Mouse (Mus musculus): ENCODE measurements around the gene Zfp646. TPM values are rescaled to one million over a fixed set of nuclear protein-coding genes. Genes with fewer than 3 reads are reported as not detected.

Gene Zfp646
- total and polyA plus RNA-seq, 3 experiments: 10.6 to 25.3 (median 18.8) TPM

DNA sequence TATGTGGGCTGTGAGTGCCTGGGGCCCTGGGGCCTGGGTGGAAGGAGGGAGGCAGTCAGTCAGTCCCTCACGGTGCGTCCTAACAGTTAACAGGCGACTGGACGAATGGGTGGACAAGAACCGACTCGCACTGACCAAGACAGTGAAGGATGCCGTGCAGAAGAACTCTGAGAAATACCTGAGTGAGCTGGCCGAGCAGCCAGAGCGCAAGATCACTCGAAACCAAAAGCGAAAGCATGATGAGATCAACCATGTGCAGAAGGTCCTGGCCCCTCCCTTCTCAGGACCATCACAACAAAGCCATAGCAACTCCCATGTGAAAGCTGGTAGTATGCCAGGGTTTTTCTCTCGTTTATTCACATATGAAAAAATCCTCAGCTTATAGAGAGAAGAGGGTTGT lies 39.3 kb downstream of the Zfp646 start (continued):
- no peak for TF ChIP-seq MEF2A (IDR thresholded peaks at IDR 0.05; ENCODE audit: borderline replicate concordance, low read depth, low read length)
- no peak for TF ChIP-seq ELF1 (IDR thresholded peaks at IDR 0.05; ENCODE audit: low read depth, low read length)
- TF ChIP-seq NRF1 (IDR thresholded peaks at IDR 0.05; ENCODE audit: low read depth, low read length): peak; percentile 45; the same call in 1 of the 2 replicates
- TF ChIP-seq ZKSCAN1 (IDR thresholded peaks at IDR 0.05; ENCODE audit: borderline replicate concordance, low read depth, low read length): no peak
- TF ChIP-seq ZNF384 (IDR thresholded peaks at IDR 0.05; ENCODE audit: low read depth, low read length): no peak; the same call in 1 of the 2 replicates
- TF ChIP-seq MAFK (IDR thresholded peaks at IDR 0.05; ENCODE audit: insufficient replicate concordance, low read length): no peak
- TF ChIP-seq KAT2A (IDR thresholded peaks at IDR 0.05; ENCODE audit: insufficient replicate concordance, low read length): 0 out of 2 replicates have a peak, but pooled peaks have one; percentile 7
- no peak for TF ChIP-seq RCOR1 (conservative IDR thresholded peaks at IDR 0.05; ENCODE audit: low read depth, low read length)
- TF ChIP-seq USF2 (conservative IDR thresholded peaks at IDR 0.05; ENCODE audit: low read depth, low read length): no peak
- peak; percentile 1; the same call in 1 of the 2 replicates for TF ChIP-seq EP300 (IDR thresholded peaks at IDR 0.05; ENCODE audit: low read length)
- no peak for TF ChIP-seq RAD21 (IDR thresholded peaks at IDR 0.05; ENCODE audit: low read depth, low read length)
- TF ChIP-seq POLR2A (IDR thresholded peaks at IDR 0.05; ENCODE audit: low read depth, low read length): peak; percentile 63
- peak; percentile 88 for TF ChIP-seq ETS1 (conservative IDR thresholded peaks at IDR 0.05; ENCODE audit: low read depth, low read length)
- TF ChIP-seq E2F4 (IDR thresholded peaks at IDR 0.05; ENCODE audit: insufficient replicate concordance, low read depth, low read length): no peak
- TF ChIP-seq CHD1 (IDR thresholded peaks at IDR 0.05; ENCODE audit: low read depth, low read length): no peak
- TF ChIP-seq USF1 (IDR thresholded peaks at IDR 0.05; ENCODE audit: low read depth, low read length): no peak

GRCm38 (mm10) chr7:127918203-127918602 lies 42.2 kb downstream of the Zfp646 start:
- no peak overlapping the region for H3K27ac ChIP-seq (ENCODE audit: insufficient read depth, low read depth)
- H3K4me1 ChIP-seq (ENCODE audit: control insufficient read depth in 1 of 2, insufficient read depth in 2 of 2): peaks cover 8 to 43% of the 10 kb centered on the region in 2 experiments
- H3K36me3 ChIP-seq (replicated peaks in 1 of 2; ENCODE audit: control insufficient read depth in 1 of 2, insufficient read depth in 1 of 2, low read length in 1 of 2): peaks cover 12 to 37% of the 10 kb centered on the region in 2 experiments
- in situ Hi-C loops (cut with MboI; ENCODE audit: low pct_ligation_motif_present, low pct_unique_long_range_greater_than_20kb, low sequenced_read_pairs): no loop called here
- H3K27me3 ChIP-seq (replicated peaks): no peaks in the 10 kb centered on the region
- H3K9me3 ChIP-seq (replicated peaks; ENCODE audit: low read length): no peaks in the 10 kb centered on the region
- H3K9ac ChIP-seq (ENCODE audit: insufficient read depth, low read depth): no peak overlapping the region
- no peak overlapping the region for H3K4me2 ChIP-seq (ENCODE audit: insufficient read depth, low read depth, poor library complexity, severe bottlenecking)
- H3K4me3 ChIP-seq (replicated peaks in 1 of 3; ENCODE audit: low read depth in 2 of 3, low read length in 2 of 3, poor library complexity in 1 of 3): no peak overlapping the region
- dilution Hi-C loops (cut with MboI; ENCODE audit: extremely low pct_ligation_motif_present, extremely low pct_unique_long_range_greater_than_20kb, low sequenced_read_pairs): no loop called here
- peaks cover 4% of the 10 kb centered on the region; the same call in 1 of the 2 replicates for H3K79me2 ChIP-seq (replicated peaks; ENCODE audit: control insufficient read depth, extremely low read depth, insufficient read depth, poor library complexity, severe bottlenecking)
- TF ChIP-seq JUND (conservative IDR thresholded peaks at IDR 0.05; ENCODE audit: low read depth, low read length): no peak
- TF ChIP-seq SMC3 (IDR thresholded peaks at IDR 0.05; ENCODE audit: low read depth, low read length): peak; percentile 44
- TF ChIP-seq RAD21 (IDR thresholded peaks at IDR 0.05; ENCODE audit: low read depth, low read length): peak; percentile 34
- peak; percentile 41 to 67 for TF ChIP-seq CTCF (conservative IDR thresholded peaks at IDR 0.05 in 1 of 2, IDR thresholded peaks at IDR 0.05 in 1 of 2; ENCODE audit: low read depth in 2 of 2, low read length in 2 of 2)
- peak; percentile 92 for TF ChIP-seq MYC (IDR thresholded peaks at IDR 0.05; ENCODE audit: low read depth, low read length)
- no peak for TF ChIP-seq CHD1 (IDR thresholded peaks at IDR 0.05; ENCODE audit: low read depth, low read length)
- DNase-seq (ENCODE audit: extremely low read depth): peak; percentile 67

Data from CH12.LX (cell line).